Mouse (Mus musculus): ENCODE results near the gene Bfsp1. TPM values are rescaled to one million over a fixed set of nuclear protein-coding genes. Genes with fewer than 3 reads are reported as not detected.
A peak's percentile ranks its signal among the peaks of the same experiment; 100 is the strongest.

Gene Bfsp1
- total and polyA plus RNA-seq, 2 experiments from 2014 or later = 0.23 to 1.1 TPM

GRCm38 (mm10) chr2:143870936-143871688 is 8.1 kb upstream of the Bfsp1 start:
- H3K9me3 ChIP-seq (replicated peaks; ENCODE audit: control insufficient read depth, low read length) = no peaks in the 10 kb centered on the region
- H3K27me3 ChIP-seq (ENCODE audit: control insufficient read depth, insufficient read depth, low read length) = no peaks in the 10 kb centered on the region
- 11% methylated on average over 10 of the region's 10 CpGs for WGBS
- DNase-seq (ENCODE audit: low spot score) (peak; percentile 88), ATAC-seq (ENCODE audit: insufficient read depth, low read depth) (peak; percentile 90)
- peak overlapping the region; percentile 39 for H3K4me2 ChIP-seq (ENCODE audit: low read depth, low read length)
- peaks cover 24% of the 10 kb centered on the region for H3K4me1 ChIP-seq (ENCODE audit: control insufficient read depth, insufficient read depth)
- H3K9ac ChIP-seq (replicated peaks; ENCODE audit: low read depth, low read length) = peak overlapping the region; percentile 35; the same call in 1 of the 2 replicates
- H3K4me3 ChIP-seq (ENCODE audit: low read depth, low read length) = 0 out of 2 replicates have a peak overlapping the region, but pooled peaks have one; percentile 9
- no peaks in the 10 kb centered on the region for H3K36me3 ChIP-seq (replicated peaks; ENCODE audit: control insufficient read depth, insufficient read depth, low read length)
- H3K27ac ChIP-seq (ENCODE audit: low read depth) = peak overlapping the region; percentile 93
- no peak for TF ChIP-seq CTCF (IDR thresholded peaks at IDR 0.05; ENCODE audit: low read depth)
- TF ChIP-seq EP300 (IDR thresholded peaks at IDR 0.05; ENCODE audit: low read depth) = peak; percentile 37; the same call in 1 of the 2 replicates

DNA sequence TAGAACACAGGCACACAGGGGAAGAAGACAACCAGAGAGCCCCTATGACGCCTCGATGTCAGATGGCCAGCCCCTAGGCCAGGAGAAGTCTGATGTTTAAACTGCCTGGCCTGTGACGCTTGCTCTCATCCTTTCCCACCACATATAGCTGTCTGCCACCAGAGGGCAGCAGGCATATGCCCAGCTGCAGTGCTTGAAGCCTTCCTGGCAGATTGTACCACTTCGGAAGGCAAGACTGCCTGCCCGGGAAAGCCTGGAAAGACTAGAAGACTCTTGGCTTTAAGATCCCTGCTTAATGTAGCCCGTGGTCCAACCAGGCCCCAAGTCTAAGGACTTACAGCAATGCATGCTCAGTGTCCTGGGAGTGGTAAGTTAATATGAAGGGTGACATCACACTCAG is 4.4 kb upstream of the Bfsp1 start:
- Histone ChIP-seq H3K9me3 (replicated peaks; ENCODE audit: control insufficient read depth, low read length) (no peaks in the 10 kb centered on the region), H3K9ac (replicated peaks; ENCODE audit: low read depth, low read length) (no peak overlapping the region), H3K27me3 (ENCODE audit: control insufficient read depth, insufficient read depth, low read length) (no peaks in the 10 kb centered on the region), H3K27ac (ENCODE audit: low read depth) (0 out of 2 replicates have a peak overlapping the region, but pooled peaks have one; percentile 47), H3K4me1 (ENCODE audit: control insufficient read depth, insufficient read depth) (peaks cover 18% of the 10 kb centered on the region), H3K4me2 (ENCODE audit: low read depth, low read length) (peak overlapping the region; percentile 50), H3K36me3 (replicated peaks; ENCODE audit: control insufficient read depth, insufficient read depth, low read length) (no peaks in the 10 kb centered on the region), H3K4me3 (ENCODE audit: low read depth, low read length) (peak overlapping the region; percentile 15; the same call in 1 of the 2 replicates)
- peak; percentile 90 for DNase-seq (ENCODE audit: low spot score)
- TF ChIP-seq CTCF (IDR thresholded peaks at IDR 0.05; ENCODE audit: low read depth) (peak; percentile 99), EP300 (IDR thresholded peaks at IDR 0.05; ENCODE audit: low read depth) (no peak)
- WGBS = 3% methylated on average over 6 of the region's 6 CpGs
- peak; percentile 35; the same call in 1 of the 2 replicates for ATAC-seq (ENCODE audit: insufficient read depth, low read depth)

GRCm38 (mm10) chr2:143864600-143864999 is 1.6 kb upstream of the Bfsp1 start:
- ATAC-seq (ENCODE audit: insufficient read depth, low read depth) = no peak
- Histone ChIP-seq H3K36me3 (replicated peaks; ENCODE audit: control insufficient read depth, insufficient read depth, low read length) (no peaks in the 10 kb centered on the region), H3K4me1 (ENCODE audit: control insufficient read depth, insufficient read depth) (no peaks in the 10 kb centered on the region)

DNA sequence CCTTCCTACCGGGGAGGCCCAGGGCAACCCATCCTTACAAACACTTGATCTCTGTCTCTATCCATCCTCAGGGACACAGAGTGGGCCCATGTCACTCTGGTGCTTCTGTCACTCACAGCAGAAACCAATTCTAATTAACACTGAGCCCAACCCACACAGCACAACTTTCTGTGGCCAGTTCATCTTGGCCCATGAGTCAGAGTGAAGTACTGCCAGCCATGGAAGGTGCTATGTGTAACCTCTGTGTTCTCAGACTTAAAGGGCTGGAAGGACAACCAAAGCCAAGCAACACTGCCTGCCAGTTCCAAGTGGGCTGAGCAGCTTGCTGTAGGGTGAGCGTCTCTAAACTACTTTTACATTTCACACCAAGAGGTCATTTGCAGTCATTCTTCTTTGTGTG is 3.8 kb downstream of the Bfsp1 start:
- Histone ChIP-seq H3K4me3 (ENCODE audit: low read depth, low read length) (no peak overlapping the region), H3K4me2 (ENCODE audit: low read depth, low read length) (no peak overlapping the region), H3K9me3 (replicated peaks; ENCODE audit: control insufficient read depth, low read length) (no peaks in the 10 kb centered on the region), H3K36me3 (replicated peaks; ENCODE audit: control insufficient read depth, insufficient read depth, low read length) (no peaks in the 10 kb centered on the region), H3K4me1 (ENCODE audit: control insufficient read depth, insufficient read depth) (no peaks in the 10 kb centered on the region), H3K27ac (ENCODE audit: low read depth) (no peak overlapping the region), H3K9ac (replicated peaks; ENCODE audit: low read depth, low read length) (no peak overlapping the region), H3K27me3 (ENCODE audit: control insufficient read depth, insufficient read depth, low read length) (no peaks in the 10 kb centered on the region)
- TF ChIP-seq EP300 (IDR thresholded peaks at IDR 0.05; ENCODE audit: low read depth) = no peak
- no peak for TF ChIP-seq CTCF (IDR thresholded peaks at IDR 0.05; ENCODE audit: low read depth)
- 85% methylated on average over 2 of the region's 2 CpGs for WGBS
- ATAC-seq (ENCODE audit: insufficient read depth, low read depth) = no peak
- no peak for DNase-seq (ENCODE audit: low spot score)

More at GRCm38 (mm10) chr2:143864600-143864999, 1.6 kb upstream of the Bfsp1 start:
- DNase-seq (ENCODE audit: low spot score) = no peak
- Histone ChIP-seq H3K9me3 (replicated peaks; ENCODE audit: control insufficient read depth, low read length) (no peaks in the 10 kb centered on the region), H3K4me3 (ENCODE audit: low read depth, low read length) (no peak overlapping the region), H3K4me2 (ENCODE audit: low read depth, low read length) (no peak overlapping the region), H3K27me3 (ENCODE audit: control insufficient read depth, insufficient read depth, low read length) (no peaks in the 10 kb centered on the region), H3K27ac (ENCODE audit: low read depth) (no peak overlapping the region), H3K9ac (replicated peaks; ENCODE audit: low read depth, low read length) (no peak overlapping the region)
- TF ChIP-seq CTCF (IDR thresholded peaks at IDR 0.05; ENCODE audit: low read depth) = no peak
- no peak for TF ChIP-seq EP300 (IDR thresholded peaks at IDR 0.05; ENCODE audit: low read depth)
- 68% methylated on average over 8 of the region's 8 CpGs for WGBS

DNA sequence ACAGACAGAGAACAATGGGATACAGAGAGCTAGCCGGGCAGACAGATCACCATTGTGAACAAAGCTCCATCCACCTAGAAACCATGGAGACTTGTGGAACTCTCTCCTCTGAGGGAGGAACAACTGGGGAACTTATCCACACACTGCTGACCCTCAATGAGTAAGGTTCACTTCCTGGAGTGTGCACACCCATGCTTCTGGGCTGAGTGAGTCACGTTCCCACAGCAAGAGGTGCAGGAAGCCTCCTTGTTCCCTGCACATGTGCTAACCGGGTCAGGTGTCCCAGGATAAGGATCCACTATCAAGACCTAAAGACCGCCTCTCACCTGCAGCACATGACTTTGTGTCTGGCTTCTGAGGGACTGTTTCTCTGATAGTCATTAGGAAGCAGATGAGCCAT is 9.5 kb downstream of the Bfsp1 start:
- TF ChIP-seq CTCF (IDR thresholded peaks at IDR 0.05; ENCODE audit: low read depth) (no peak), EP300 (IDR thresholded peaks at IDR 0.05; ENCODE audit: low read depth) (no peak)
- no peaks in the 10 kb centered on the region for H3K27me3 ChIP-seq (ENCODE audit: control insufficient read depth, insufficient read depth, low read length)
- DNase-seq (ENCODE audit: low spot score) = peak; percentile 19
- no peaks in the 10 kb centered on the region for H3K36me3 ChIP-seq (replicated peaks; ENCODE audit: control insufficient read depth, insufficient read depth, low read length)
- no peak overlapping the region for H3K4me2 ChIP-seq (ENCODE audit: low read depth, low read length)
- no peaks in the 10 kb centered on the region for H3K9me3 ChIP-seq (replicated peaks; ENCODE audit: control insufficient read depth, low read length)
- no peak overlapping the region for H3K9ac ChIP-seq (replicated peaks; ENCODE audit: low read depth, low read length)
- 59% methylated on average over 4 of the region's 4 CpGs for WGBS
- no peak overlapping the region for H3K27ac ChIP-seq (ENCODE audit: low read depth)
- H3K4me3 ChIP-seq (ENCODE audit: low read depth, low read length) = no peak overlapping the region
- peak; percentile 61 for ATAC-seq (ENCODE audit: insufficient read depth, low read depth)
- H3K4me1 ChIP-seq (ENCODE audit: control insufficient read depth, insufficient read depth) = peaks cover 5% of the 10 kb centered on the region; the same call in 1 of the 2 replicates

Data from heart, postnatal 0 days (tissue).